Comparison of ENCODE assay signal across 12 mouse cellular contexts in genomic region chr12:117172529-117172884, GRCm38 (mm10).
DNase-seq lines count a peak whose midpoint lies in the region; ATAC-seq lines count a peak whose summit lies in the region.
"Had no signal": no experiment of that assay in that cellular context is flagged by ENCODE, and none has a peak within 500 bp of the region (broad histone marks: within the 10 kb centered on the region; RNA-seq: fewer than 3 reads in every experiment).

No protein-coding gene starts in this region.

- no peak for DNase-seq in heart, adult 8-10 months (ENCODE audit: low spot score)
- DNase-seq in right cerebral cortex, adult 18-20 months = no peak
- no peak for DNase-seq in cerebellum, postnatal 14 days
- no peak for DNase-seq in gastrocnemius, postnatal 10 days
- DNase-seq: cerebellum, adult 9-11 months; heart, adult 11 months; lung, postnatal 14 days had no signal

- H3K4me3 ChIP-seq in heart, embryonic 14.5 days (ENCODE audit: control insufficient read depth in 1 of 2, insufficient read depth in 1 of 2, low read depth in 1 of 2, low read length in 2 of 2) = no peak overlapping the region
- H3K4me3 ChIP-seq in embryonic facial prominence, embryonic 12.5 days = no peak overlapping the region
- H3K4me3 ChIP-seq in hindbrain, embryonic 12.5 days = no peak overlapping the region
- H3K4me3 ChIP-seq in midbrain, embryonic 15.5 days = no peak overlapping the region

- no peaks in the 10 kb centered on the region for H3K36me3 ChIP-seq in heart, embryonic 14.5 days (ENCODE audit: control insufficient read depth, insufficient read depth, low read length)
- no peaks in the 10 kb centered on the region for H3K36me3 ChIP-seq in embryonic facial prominence, embryonic 12.5 days
- no peaks in the 10 kb centered on the region for H3K36me3 ChIP-seq in hindbrain, embryonic 12.5 days
- H3K36me3 ChIP-seq in midbrain, embryonic 15.5 days (replicated peaks) = no peaks in the 10 kb centered on the region

- H3K9me3 ChIP-seq in heart, embryonic 14.5 days (ENCODE audit: control insufficient read depth, low read length) = no peaks in the 10 kb centered on the region
- no peaks in the 10 kb centered on the region for H3K9me3 ChIP-seq in embryonic facial prominence, embryonic 12.5 days
- no peaks in the 10 kb centered on the region for H3K9me3 ChIP-seq in hindbrain, embryonic 12.5 days (replicated peaks)
- no peaks in the 10 kb centered on the region for H3K9me3 ChIP-seq in midbrain, embryonic 15.5 days

- peaks cover 5% of the 10 kb centered on the region; the same call in 1 of the 2 replicates for H3K27me3 ChIP-seq in heart, embryonic 14.5 days (ENCODE audit: control insufficient read depth, insufficient read depth, low read length)
- H3K27me3 ChIP-seq in embryonic facial prominence, embryonic 12.5 days = peaks cover 3% of the 10 kb centered on the region
- no peaks in the 10 kb centered on the region for H3K27me3 ChIP-seq in hindbrain, embryonic 12.5 days
- no peaks in the 10 kb centered on the region for H3K27me3 ChIP-seq in midbrain, embryonic 15.5 days (replicated peaks)

- H3K4me1 ChIP-seq in heart, embryonic 14.5 days (ENCODE audit: control insufficient read depth in 2 of 2, insufficient read depth in 2 of 2, low read length in 2 of 2) = peaks cover 5 to 8% of the 10 kb centered on the region in 2 experiments; a peak in 2 of 4 replicates
- H3K4me1 ChIP-seq in embryonic facial prominence, embryonic 12.5 days = peaks cover 22% of the 10 kb centered on the region
- peaks cover 89% of the 10 kb centered on the region for H3K4me1 ChIP-seq in hindbrain, embryonic 12.5 days
- H3K4me1 ChIP-seq in midbrain, embryonic 15.5 days = peaks cover 96% of the 10 kb centered on the region

- 57% methylated on average over 2 of the region's 2 CpGs for WGBS in heart, embryonic 14.5 days
- 50% methylated on average over 2 of the region's 2 CpGs for WGBS in embryonic facial prominence, embryonic 12.5 days
- WGBS in hindbrain, embryonic 12.5 days = 11% methylated on average over 2 of the region's 2 CpGs
- WGBS in midbrain, embryonic 15.5 days = 18% methylated on average over 2 of the region's 2 CpGs

- H3K4me2 ChIP-seq in heart, embryonic 14.5 days (ENCODE audit: low read length) = no peak overlapping the region
- H3K4me2 ChIP-seq in embryonic facial prominence, embryonic 12.5 days (replicated peaks) = no peak overlapping the region
- peak overlapping the region; percentile 33 for H3K4me2 ChIP-seq in hindbrain, embryonic 12.5 days (replicated peaks)
- peak overlapping the region; percentile 15; the same call in 1 of the 2 replicates for H3K4me2 ChIP-seq in midbrain, embryonic 15.5 days

- H3K9ac ChIP-seq in heart, embryonic 14.5 days (ENCODE audit: low read length) = no peak overlapping the region
- no peak overlapping the region for H3K9ac ChIP-seq in embryonic facial prominence, embryonic 12.5 days
- peak overlapping the region; percentile 41; the same call in 1 of the 2 replicates for H3K9ac ChIP-seq in hindbrain, embryonic 12.5 days
- peak overlapping the region; percentile 30 for H3K9ac ChIP-seq in midbrain, embryonic 15.5 days

- ATAC-seq in heart, embryonic 14.5 days (ENCODE audit: insufficient number of reproducible peaks, insufficient read depth, low FRiP score, low read depth) = 0 out of 2 replicates have a peak, but pooled peaks have one; percentile 9
- peak; percentile 16 for ATAC-seq in embryonic facial prominence, embryonic 12.5 days (ENCODE audit: insufficient number of reproducible peaks, insufficient read depth, low FRiP score, low TSS enrichment)
- ATAC-seq in hindbrain, embryonic 12.5 days (ENCODE audit: low FRiP score) = peak; percentile 64
- ATAC-seq in midbrain, embryonic 15.5 days (replicated peaks) = peak; percentile 29; the same call in 1 of the 2 replicates
- ATAC-seq: activated CD4-positive, CD25-positive, alpha-beta regulatory T cell, adult 4 months had no signal

- H3K27ac ChIP-seq in heart, embryonic 14.5 days (replicated peaks in 1 of 2; ENCODE audit: control insufficient read depth in 1 of 2, insufficient read depth in 1 of 2, low read depth in 2 of 2, low read length in 2 of 2) = no peak overlapping the region
- no peak overlapping the region for H3K27ac ChIP-seq in embryonic facial prominence, embryonic 12.5 days
- peak overlapping the region; percentile 93 for H3K27ac ChIP-seq in hindbrain, embryonic 12.5 days
- peak overlapping the region; percentile 85 for H3K27ac ChIP-seq in midbrain, embryonic 15.5 days

Comparison
In these comparisons a context has a peak if more than half of its experiments do, and no peak if none do; other contexts are left out.
1. ATAC-seq: peak in every context shown above with its lines; median percentile 64 in hindbrain, embryonic 12.5 days; 29 in midbrain, embryonic 15.5 days; 16 in embryonic facial prominence, embryonic 12.5 days; 9 in heart, embryonic 14.5 days.
2. H3K27ac ChIP-seq: peak in hindbrain, embryonic 12.5 days (single experiment) and midbrain, embryonic 15.5 days (single experiment); none in heart, embryonic 14.5 days (0 of 2) and embryonic facial prominence, embryonic 12.5 days (single experiment).
3. H3K4me2 ChIP-seq: peak in hindbrain, embryonic 12.5 days (single experiment) and midbrain, embryonic 15.5 days (single experiment); none in heart, embryonic 14.5 days (single experiment) and embryonic facial prominence, embryonic 12.5 days (single experiment).
4. H3K9ac ChIP-seq: peak in hindbrain, embryonic 12.5 days (single experiment) and midbrain, embryonic 15.5 days (single experiment); none in heart, embryonic 14.5 days (single experiment) and embryonic facial prominence, embryonic 12.5 days (single experiment).